Mouse (Mus musculus): ENCODE data around the gene Syn3.

The Syn3 gene

DNA sequence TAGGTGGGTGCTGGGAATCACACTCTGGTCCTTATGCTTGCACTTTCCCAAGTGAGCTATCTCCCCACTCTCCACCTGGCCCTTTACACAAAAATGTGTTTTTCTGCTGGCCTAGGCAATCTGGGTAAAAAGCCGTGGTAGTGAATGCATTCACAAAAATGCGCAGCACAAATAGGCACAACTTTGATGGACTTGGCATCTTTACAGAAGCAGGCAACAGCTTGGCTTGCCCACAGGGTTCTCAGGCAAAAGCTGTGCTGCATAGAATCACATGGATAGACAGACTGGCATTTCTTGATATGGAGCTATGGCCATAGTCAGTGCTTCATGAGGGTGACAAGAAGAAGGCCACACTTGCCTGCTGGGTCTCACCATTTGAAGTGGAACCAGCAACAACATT is 419.9 kb downstream of the Syn3 start:
- no peak for DNase-seq

- no peak for DNase-seq
These were observed 421.4 kb downstream of the Syn3 start for GRCm38 (mm10) chr10:86077272-86077671.

GRCm38 (mm10) chr10:86074971-86075711 is 423.6 kb downstream of the Syn3 start:
- DNase-seq: no peak

- DNase-seq: no peak
These were observed 424.6 kb downstream of the Syn3 start for GRCm38 (mm10) chr10:86074134-86074533.

DNA sequence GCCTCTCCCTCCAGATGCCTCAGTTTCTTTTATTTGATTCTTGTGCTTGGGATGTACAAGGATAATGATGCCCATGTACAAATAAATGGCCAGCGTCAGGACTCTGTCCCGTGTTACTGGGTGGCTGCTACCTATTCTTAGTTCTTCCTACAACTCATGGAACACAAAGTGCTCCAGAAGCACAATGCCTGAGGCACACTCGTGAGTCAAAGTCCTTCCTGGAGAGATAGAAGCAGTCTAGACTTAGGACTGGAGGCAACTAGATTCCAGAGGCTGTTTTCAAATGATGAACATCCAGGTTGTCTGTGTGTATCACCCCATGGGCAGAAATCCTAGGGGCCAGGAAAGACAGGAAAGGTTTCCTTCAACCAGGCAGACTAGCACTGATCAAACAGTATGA is 427.9 kb downstream of the Syn3 start:
- no peak for DNase-seq

DNA sequence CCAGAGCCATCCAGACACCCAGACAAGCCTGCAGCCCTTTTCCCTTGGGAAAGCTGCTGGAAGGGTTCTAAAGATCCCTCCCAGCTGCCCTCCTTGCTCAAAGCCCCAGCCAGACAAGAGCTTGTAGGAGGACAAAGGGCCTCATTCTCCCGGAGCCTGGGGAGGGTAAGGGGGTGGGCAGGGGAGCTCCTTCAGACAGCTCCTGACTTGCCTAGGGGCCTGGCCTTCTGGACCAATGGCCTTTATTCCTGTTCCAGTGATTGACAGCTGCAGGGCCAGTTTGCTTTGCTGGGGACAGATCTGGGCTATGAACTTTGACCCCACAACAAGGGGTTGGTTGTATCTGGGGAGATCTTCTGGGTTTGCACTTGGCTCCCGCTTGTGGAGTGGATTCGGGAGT is 429.4 kb downstream of the Syn3 start:
- no peak for DNase-seq

GRCm38 (mm10) chr10:86067911-86068310 is 430.8 kb downstream of the Syn3 start:
- no peak for DNase-seq

DNA sequence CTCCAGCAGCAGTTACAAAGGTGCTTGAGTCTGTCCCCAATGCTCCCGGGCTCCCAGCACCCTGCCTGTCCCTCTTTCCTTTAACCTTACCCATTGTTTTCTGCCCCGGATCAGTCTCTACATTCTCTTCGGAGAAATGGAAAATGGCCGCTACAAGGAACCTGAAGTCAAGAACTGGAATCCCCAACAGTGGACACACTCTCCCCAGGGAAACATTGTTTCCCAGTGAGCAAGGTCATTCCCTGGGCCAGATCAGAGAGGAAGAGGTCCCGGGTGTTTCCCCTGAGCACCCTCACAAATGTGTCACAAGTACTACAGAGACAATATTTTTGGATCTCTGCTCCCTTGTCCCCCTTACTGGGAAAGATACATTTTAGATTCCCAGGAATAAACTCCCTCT is 432.0 kb downstream of the Syn3 start:
- no peak for DNase-seq

- no peak for DNase-seq
These were observed 433.0 kb downstream of the Syn3 start for GRCm38 (mm10) chr10:86065661-86066060.

- peak; percentile 85 to 88 for DNase-seq
These were observed 433.8 kb downstream of the Syn3 start for GRCm38 (mm10) chr10:86064937-86065336.

GRCm38 (mm10) chr10:86063018-86063384 is 435.7 kb downstream of the Syn3 start:
- DNase-seq: no peak

DNA sequence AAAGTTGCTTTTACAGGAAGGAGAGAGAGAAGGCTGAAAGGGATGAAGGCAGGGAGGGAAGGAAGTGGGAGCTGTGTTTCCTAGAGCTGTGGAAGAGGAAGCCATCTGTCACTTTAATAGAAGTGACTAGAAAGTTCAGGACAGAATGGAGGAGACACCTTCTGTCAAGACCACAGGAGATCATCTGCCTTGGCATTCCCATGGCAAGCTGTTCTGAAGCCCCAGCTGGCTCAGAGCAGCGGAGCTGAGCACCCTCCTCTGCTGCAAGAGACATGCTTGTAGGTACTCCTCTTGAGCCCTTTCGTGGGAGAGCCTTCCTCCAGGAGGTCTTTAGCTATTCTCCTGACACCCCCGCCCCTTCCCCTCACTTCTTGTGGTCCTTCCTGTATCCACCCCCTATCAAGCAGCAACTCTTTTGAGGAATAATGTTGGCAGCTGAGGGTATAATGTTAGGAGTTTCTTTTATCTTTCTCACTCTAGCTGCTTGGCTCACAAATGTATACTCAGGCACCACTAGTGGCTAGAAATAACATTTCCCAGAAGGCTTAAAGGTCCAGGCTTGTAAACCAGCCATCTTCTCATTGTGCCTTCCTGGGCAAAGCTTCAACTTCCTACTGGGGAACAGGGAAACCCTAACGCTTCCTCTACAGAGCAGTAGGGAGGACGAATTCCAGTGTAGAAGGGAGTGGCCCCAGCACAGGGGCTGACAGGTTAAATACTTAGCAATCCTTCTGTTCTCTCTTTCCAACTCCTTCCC is 436.3 kb downstream of the Syn3 start:
- no peak for DNase-seq

DNA sequence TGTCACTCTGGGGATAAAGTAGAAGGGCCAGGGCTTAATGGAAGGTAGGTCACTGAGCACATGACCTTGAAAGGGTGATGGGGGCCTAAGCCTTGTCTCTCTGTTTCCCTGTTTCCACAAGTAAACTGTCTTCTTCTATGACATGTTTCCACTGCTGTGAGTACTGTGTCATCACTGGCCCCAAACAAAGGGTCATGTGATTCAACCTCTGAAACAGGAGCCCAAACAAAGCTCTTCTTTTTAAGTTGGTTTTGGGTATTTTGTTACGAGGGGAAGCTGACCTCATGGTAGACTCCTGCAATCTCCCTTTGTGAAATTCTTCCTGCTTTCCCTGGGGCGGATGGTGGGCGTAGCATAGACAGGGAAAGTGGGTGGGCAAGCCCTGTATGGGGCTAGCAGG is 438.4 kb downstream of the Syn3 start:
- no peak for DNase-seq

DNA sequence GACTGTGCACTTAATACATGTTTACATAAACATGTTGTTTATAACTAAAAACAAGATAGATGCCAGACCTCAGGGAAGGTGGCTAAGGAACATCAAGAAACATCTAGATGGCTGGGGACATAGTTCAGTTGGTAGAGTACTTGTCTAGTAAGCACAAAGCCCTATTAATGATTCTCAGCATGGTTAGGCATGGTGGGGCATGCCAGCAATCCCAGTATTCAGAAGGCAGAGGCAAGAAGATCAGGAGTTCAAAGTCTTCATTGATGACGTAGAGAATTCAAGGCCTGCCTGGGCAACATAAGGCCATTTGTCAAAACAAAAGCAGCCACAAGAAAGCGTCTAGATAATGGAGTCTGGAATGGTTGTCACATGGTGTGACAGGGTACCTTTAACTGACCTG is 441.0 kb downstream of the Syn3 start:
- DNase-seq: no peak

GRCm38 (mm10) chr10:86057286-86057685 is 441.4 kb downstream of the Syn3 start:
- DNase-seq: no peak

- DNase-seq: no peak
These were observed 442.3 kb downstream of the Syn3 start for GRCm38 (mm10) chr10:86056297-86056903.

- no peak for DNase-seq
These were observed 445.7 kb downstream of the Syn3 start for GRCm38 (mm10) chr10:86052818-86053522.

DNA sequence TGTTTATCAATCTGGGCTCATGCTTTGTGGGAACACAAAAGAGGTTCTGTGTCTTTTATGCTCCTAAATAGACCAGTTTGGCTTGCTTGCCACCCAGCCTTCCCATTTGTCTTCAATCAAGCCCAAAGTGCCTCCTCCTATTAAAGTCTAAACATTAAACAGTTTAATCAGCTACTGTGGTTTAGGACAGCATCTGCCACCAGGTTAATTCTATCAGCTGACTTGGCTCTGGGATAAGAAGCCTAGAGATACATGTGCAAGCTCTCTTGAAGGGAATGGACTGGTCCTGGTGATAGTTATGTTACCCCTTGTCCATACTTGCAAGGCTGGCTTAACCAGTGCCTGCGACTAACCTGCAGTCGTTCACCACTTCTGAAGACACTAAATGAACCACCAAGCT is 448.2 kb downstream of the Syn3 start:
- DNase-seq: no peak

- no peak for DNase-seq
These were observed 450.9 kb downstream of the Syn3 start for GRCm38 (mm10) chr10:86047786-86048185.

DNA sequence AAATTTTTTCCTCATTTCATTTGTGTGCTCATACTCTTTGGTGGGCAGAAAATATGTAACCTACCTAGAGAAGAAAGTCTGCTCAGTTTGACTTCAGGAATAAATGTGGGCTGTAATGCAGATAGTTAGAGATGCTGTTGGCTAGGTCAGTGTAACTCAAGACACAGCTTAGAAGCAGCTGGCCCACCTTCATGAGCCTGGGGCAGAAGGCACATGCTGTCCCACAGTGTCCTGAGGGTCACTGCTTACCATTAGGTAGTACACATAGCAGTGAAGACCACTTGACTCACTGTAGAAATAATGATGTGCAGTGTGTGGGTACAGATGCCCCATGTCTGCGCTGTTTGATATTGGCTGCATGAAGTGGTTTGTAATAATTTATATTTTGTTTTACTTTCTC is 452.3 kb downstream of the Syn3 start:
- DNase-seq: no peak

- DNase-seq: no peak
These were observed 454.6 kb downstream of the Syn3 start for GRCm38 (mm10) chr10:86044066-86044465.

GRCm38 (mm10) chr10:86043651-86044050 is 455.0 kb downstream of the Syn3 start:
- DNase-seq: no peak

DNA sequence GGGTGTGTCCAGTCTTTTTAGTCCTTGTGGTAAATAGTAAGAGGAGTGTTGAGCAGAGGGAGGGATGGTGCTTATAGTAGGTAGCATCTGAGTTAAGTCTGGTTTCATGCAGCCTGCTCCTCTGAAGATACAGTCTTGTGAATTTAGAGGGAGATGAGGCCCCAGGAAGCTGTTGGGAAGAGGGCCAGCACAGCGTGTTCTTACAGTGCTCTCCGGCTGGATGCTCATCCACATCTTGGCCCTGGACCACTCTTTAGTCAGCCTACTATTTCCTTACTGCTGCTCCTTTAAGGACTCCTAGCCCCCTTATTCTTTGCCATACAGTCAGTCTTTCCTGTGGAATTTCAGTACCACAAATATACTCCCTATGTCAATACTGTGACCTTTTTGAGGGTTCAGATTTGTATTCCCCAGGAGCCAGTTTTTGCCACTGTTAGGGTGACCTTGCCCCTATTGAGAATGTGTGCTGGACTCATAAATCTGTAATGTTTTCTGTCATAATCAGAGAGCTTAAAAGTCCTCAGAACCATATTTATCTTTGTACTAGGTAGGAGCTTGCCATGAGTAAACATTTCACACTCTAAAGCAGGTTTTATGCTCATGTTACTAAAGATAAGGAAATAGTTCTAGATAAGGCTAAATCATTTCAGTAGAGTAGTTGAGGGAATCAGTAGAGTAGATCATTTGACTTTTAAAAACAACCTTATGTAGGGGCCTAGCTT is 464.5 kb downstream of the Syn3 start:
- no peak for DNase-seq
